Mouse (Mus musculus): ENCODE results near the gene Plppr2.

Gene Plppr2

DNA sequence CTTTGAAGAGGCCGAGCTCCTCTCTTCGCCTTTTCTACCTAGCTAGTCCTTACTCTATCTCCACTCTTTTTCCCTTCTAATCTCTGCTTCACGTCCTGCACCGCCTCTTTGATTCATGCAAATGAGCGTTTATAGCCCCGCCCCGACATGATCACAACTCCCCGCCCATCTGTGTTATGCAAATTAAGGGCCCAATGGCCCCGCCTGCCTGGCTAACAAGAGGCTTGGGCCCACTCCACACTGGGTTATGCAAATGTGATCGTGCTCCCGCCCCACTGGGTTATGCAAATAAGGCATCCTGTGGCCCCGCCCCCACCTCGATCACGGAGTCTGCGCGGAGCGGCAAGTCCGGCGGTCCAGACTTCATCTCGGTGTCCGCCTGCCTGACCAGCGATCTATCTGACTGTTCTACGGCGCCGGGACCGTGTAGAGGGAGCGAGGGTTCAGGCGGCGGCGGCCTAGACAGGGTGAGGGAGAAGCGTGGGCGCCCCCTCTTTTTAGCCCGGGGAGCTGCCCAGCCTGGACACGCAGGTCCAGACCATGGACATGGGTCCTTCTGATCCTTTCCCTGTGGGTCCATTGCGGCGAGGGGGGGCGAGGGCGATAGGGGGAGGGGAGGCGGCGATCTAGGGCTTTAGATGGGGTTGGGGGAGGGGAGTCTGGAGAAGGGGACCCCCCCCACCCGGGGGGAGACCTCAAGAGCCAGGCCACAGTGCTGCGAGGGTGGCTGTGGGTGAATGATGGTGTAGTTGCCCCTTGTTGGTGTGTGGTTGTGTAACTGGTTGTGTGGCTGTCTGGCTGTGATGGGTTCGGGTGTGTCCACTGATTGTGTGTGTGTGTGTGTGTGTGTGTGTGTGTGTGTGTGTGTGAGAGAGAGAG lies at the start of gene Plppr2:
Gene Plppr2, plus strand, starts transcription at position 342 of the 879 bp plus-strand sequence.
- DNase-seq (ENCODE audit: low spot score) = peak; percentile 89

DNA sequence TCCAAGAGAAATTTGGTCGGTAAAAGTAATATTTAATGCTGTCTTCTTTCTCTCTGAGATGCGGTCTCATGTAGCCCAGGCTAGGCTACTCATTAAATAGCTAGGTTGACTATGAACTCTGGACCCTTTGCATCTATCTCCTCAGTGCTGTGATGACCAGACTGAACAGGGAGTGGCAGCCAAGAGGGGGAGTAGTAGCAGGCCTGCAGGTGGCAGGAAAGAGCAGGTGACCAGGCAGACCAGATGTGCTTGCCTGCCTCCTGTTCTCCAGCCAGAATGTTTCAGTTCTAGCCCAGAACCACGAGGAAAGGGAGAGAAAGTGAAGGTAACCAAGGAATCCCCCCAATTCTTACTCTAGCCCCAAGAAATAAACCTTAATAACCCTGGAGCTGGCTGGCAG lies 47.6 kb upstream of the Plppr2 start:
- DNase-seq (ENCODE audit: low spot score) = no peak

DNA sequence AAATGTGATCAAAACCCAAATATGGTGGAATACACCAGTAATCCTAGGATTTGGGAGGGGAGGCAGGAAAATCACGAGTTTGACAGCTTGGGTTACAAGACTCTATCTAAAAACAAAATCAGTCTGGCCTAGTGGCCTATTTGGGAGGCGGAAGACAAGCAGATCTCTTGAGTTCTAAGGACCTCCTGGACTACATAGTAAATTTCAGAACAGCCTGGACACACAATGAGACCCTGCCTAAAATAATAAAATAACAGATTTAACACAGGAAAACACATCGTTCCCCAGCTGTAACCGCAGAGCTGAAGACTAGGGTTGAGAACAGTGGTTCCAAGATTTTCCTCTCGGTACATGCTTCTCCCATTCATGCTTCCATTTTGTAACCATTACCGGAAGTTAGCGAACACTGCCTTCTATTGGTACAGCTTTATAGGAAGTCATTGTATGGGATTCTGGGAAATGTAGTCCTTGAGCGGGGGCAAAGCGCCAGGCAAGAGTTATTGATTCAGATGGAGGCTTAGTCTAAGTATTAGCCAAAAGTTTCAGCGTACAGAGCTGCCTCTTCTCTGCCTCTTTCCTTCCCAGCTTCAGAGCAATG lies 35.5 kb upstream of the Plppr2 start:
- peak; percentile 89 for DNase-seq (ENCODE audit: low spot score)

GRCm38 (mm10) chr9:21904031-21904430 lies 32.8 kb upstream of the Plppr2 start:
- peak; percentile 80 for DNase-seq (ENCODE audit: low spot score)

DNA sequence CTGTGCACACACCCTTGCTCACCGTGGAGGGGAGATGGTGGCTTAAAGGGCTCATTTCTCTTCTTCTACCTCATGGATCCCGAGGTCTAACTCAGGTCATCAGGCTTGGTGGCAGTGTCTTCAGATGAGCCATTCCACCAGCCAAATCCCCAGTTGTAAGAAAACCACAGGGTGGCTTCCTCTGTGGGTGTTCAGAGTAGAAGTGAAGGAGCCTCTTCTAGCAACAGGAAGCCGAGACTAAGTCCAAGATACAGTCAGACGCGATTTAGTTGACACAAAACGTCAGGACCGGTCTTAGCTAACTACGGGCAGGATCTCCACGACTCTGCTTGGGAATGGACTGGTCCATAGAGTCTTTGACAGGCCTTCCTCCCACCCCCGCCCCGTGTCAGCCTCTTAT lies 28.6 kb upstream of the Plppr2 start:
- no peak for DNase-seq (ENCODE audit: low spot score)

DNA sequence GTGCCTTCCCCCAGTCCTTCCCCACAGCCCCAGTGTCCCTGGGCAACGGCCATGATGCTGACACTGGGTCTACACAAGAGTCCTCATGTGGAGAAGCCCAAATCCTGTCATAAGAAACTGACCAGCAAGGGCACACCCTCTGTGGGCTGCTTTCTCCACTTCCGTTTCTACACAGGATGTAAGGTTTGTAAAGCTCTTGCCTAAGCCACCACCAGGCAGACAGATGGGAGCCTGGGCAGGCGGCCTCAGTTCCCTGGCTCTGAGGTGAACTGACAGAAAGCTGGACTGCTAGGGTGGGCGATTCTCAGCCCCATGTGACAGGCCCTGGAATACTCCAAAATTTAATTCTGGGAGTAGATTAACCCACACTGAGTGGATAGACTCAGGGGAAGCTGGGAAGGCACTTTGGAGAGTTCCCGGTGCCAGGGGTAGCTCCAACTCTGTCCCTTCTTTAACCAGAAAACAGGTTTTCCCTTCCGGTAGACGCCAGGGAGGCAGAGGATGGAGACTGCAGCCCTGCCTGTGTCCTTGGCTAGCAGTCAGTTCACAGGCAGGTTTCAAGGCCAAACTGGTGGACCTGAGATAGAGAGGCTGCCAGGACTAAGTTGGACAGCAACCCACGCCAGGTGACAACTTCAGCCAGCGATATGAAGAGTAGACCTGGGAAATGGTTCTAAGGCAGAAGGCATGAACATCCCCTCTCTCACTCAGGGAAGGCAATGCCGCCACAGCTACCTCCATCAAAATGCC lies 27.2 kb upstream of the Plppr2 start:
- no peak for DNase-seq (ENCODE audit: low spot score)

DNA sequence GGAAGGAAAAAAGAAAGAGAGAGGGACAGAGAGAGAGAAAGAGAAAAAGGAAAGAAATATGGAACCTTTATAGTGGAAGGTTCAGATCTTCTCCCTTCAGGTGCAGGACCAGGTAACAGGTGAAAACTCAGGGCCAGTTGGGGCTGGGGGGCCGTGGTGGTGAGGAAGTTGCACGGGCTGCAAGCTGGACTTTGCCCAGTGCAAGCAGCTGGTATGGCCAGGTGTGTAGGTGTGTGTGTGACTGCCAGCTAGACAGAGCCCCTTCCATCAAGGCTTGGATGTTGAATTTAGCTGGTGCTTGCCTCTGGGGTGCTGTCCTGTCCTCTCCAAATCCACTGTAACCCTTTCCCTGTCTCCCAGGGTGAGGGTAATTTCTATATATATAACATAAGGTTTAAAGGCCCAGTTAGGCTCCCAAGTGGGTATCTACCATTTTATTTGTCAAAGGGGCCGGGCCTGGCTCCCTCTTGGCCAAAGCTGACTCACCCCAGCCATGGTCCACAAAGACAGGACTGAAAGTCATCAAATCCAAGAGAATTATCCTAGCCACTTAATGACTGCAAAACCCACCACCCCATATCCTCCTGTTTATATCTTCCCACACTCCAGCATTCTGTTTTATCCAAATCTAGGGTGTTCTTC lies 19.9 kb upstream of the Plppr2 start:
- no peak for DNase-seq (ENCODE audit: low spot score)

DNA sequence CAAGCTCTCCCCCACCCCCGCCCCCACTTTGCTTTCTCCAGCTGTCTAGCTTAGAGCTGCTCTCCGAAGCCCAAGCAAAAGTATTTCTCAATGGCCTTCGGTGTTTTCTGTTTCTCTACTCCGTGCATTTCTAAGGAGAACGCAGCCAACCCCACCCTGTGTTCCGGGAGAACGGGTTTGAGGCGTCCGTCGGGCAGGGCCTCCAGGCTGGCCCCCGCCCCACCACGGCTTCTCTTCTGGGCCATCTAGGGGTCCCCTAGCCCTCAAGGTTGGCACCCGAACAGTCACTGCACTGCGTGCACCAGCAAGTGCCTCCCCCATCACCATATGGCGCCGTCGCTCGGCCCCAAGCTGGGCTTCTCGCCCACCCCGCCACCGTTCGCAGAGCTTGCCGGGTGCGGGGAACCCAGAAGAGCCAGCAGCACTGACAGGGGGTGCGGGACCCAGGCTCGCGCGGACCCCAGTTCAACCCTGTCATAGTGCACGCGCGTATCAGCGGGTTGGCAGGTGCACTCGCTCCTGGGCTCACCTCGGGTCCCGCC lies 19.3 kb upstream of the Plppr2 start:
- DNase-seq (ENCODE audit: low spot score) = no peak

DNA sequence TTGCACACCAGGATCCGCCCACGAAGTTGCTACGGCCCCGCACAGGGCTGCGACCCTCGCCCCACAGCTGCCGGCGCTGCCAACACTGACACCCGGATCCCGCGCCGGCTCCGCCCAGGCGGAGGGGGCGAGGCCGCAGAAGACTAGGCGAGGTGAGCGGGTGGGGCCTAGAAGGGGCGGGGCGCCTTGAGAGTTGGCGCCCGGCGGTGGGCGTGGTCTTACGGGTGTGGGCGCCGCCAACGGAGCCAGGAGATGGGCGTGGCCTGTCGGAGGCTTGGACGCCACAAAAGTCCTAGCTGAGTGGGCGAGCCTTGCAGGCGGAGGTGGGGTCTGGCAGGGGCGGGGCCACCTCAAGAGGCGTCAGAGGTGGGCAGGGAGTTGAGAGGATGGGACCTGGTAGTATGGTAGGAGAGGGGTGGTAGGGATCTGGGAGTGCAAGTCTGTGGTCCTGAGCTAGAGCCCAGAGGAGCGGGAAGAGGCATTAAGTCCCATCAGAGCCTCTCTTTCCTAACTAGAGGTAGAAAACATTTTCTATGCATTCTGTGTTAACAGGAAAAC lies 18.7 kb upstream of the Plppr2 start, which contains the start of gene Rab3d:
Gene Rab3d, minus strand, starts transcription at position 158 of the 558 bp plus-strand sequence.
- peak; percentile 84 for DNase-seq (ENCODE audit: low spot score)

GRCm38 (mm10) chr9:21918692-21919384 lies 18.0 kb upstream of the Plppr2 start:
- DNase-seq (ENCODE audit: low spot score) = peak; percentile 23

GRCm38 (mm10) chr9:21923036-21923435 lies 13.8 kb upstream of the Plppr2 start:
- DNase-seq (ENCODE audit: low spot score) = no peak

DNA sequence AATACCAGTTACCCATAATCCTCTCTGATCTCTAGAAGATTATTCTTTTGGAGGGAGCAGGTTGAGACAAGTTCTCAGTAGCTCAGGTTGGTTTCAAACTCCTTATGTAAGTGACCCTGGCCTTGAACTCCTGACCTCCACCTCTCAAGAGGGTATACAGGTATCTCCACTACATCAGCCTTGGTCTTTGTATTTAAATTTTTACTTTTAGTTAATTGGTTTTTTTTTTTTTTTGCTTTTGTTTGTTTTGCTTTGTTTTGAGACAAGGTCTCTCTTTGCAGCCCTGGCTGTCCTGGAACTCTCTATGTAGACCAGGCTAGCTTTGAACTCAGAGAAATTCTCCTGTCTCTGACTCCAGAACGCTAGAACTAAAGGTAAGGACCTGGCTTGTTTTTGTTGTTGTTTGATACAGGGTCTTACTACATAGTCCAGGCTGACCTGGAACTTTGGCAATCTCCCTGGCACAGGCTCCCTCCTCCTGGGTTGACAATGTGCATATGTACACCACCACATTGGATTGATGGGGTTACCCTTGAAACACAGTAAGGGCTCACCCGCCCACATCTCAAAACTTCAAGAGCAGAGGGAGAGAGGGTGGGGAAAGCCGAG lies 13.2 kb upstream of the Plppr2 start:
- DNase-seq (ENCODE audit: low spot score) = no peak

DNA sequence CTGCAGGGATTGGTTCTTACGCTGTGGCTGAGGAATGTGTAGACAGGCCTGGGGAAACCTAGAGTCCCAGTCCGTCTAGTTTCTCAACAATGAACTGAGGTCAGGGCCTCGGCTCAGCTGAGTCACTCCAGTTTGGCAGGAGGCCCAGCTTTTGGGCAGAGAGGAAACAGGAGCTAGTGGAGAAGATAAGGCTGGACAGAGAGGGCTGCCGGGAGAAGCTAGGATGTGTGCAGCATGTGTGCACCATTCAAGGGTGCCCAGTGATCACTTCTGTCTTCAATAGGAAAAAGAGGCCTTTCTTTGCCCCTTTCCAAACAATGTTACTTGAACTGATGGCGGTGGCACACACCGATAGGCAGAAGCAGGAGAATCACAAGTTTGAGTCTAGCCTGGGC lies 12.7 kb upstream of the Plppr2 start:
- DNase-seq (ENCODE audit: low spot score) = peak; percentile 98

- DNase-seq (ENCODE audit: low spot score) = no peak
Measured at GRCm38 (mm10) chr9:21925034-21925433, 11.8 kb upstream of the Plppr2 start.

GRCm38 (mm10) chr9:21925506-21925905 lies 11.3 kb upstream of the Plppr2 start:
- DNase-seq (ENCODE audit: low spot score) = no peak

DNA sequence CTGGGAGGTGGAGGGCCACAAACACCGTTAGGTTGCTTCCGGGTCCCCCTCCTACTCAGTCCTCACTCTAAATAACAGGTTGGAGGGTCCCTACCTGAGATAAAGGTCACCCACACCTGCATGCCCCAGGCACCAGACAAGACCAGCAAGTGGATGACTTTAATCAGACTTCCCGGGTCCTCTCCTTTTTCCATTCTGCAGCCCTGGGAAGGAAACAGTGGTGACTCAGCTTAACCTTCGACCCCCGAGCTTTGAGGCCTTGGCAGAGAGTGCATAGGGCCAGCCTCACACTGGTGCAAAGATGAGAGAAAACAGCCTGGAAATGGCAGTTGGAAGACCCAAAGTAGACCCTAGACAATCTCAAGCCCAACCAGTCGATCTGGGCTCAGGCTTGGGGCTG lies 10.7 kb upstream of the Plppr2 start:
- DNase-seq (ENCODE audit: low spot score) = peak; percentile 48

DNA sequence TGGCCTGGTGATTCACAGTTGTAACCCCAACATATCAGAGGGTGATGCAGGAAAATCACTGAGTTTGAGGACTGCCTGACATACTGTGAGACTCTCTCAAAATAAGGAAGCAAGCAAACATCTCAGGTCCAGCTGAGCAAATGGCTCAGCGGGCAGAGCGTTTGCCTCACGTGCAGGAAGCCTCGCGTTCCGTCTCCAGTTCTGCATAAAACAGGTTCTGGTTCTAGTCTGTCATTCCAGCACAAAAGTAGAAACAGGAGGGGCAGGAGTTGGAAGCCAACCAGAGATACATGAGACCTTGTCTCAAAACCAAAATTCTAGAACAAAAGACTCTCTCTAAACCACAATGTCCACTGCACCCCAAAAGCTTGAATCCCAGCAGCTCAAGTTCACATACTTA lies 10.0 kb upstream of the Plppr2 start:
- DNase-seq (ENCODE audit: low spot score) = no peak

DNA sequence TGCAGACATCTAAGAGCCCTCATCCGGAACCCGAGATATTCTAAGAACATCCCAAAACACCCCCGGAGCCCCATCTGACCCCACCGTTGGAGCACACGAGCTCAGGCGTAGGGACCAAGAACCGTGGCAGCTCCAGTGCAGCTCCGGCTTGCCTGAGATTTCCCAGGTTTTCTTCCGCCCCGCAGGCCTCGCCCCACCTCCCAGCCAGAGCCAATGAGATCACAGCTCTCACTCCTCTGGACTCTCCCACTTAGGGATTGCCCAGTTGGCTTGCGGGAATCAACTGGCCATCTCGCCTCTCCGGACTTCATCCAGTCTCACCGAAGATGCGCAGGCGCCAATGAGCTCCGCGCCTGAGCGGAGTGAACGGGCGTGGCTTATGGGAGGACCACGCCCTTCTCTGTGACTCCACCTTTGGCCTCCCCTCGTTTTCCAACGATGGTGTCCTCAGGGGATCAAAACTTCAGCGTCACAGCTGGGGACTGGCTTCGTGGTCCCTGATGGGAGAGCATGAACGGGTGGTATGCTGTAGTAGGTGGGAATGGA lies 9.6 kb upstream of the Plppr2 start, which contains the start of the genes Ccdc159 and Tmem205:
Gene Ccdc159, plus strand, starts transcription at position 264 of the 546 bp plus-strand sequence.
Gene Tmem205, minus strand, starts transcription at position 349 of the 546 bp plus-strand sequence.
- peak; percentile 99 for DNase-seq (ENCODE audit: low spot score)

GRCm38 (mm10) chr9:21929208-21929607 lies 7.6 kb upstream of the Plppr2 start:
- DNase-seq (ENCODE audit: low spot score) = no peak

- no peak for DNase-seq (ENCODE audit: low spot score)
Measured at GRCm38 (mm10) chr9:21932006-21932405, 4.8 kb upstream of the Plppr2 start.

Measured in adipocyte (in vitro differentiated cells).